In genomic region chr9:108935991-108936390, GRCm38 (mm10) we compare ENCODE assay signal across 9 mouse cellular contexts. TPM values are rescaled to one million over a fixed set of nuclear protein-coding genes. Genes with fewer than 3 reads are reported as not detected.
A peak's percentile ranks its signal among the peaks of the same experiment; 100 is the strongest.
DNase-seq lines count a peak whose midpoint lies in the region; ATAC-seq lines count a peak whose summit lies in the region.
"Had no signal": no experiment of that assay in that cellular context is flagged by ENCODE, and none has a peak within 500 bp of the region (broad histone marks: within the 10 kb centered on the region; RNA-seq: fewer than 3 reads in every experiment).

No protein-coding gene starts in this region.

- H3K27ac ChIP-seq in liver, embryonic 11.5 days (ENCODE audit: low read depth, low read length) = no peak overlapping the region
- no peak overlapping the region for H3K27ac ChIP-seq in forebrain, embryonic 15.5 days (replicated peaks)
- no peak overlapping the region for H3K27ac ChIP-seq in limb, embryonic 15.5 days
- no peak overlapping the region for H3K27ac ChIP-seq in neural tube, embryonic 14.5 days (ENCODE audit: low read depth, low read length)

- H3K9me3 ChIP-seq in liver, embryonic 11.5 days (ENCODE audit: control insufficient read depth, low read length) = no peaks in the 10 kb centered on the region
- no peaks in the 10 kb centered on the region for H3K9me3 ChIP-seq in forebrain, embryonic 15.5 days
- no peaks in the 10 kb centered on the region for H3K9me3 ChIP-seq in limb, embryonic 15.5 days
- no peaks in the 10 kb centered on the region for H3K9me3 ChIP-seq in neural tube, embryonic 14.5 days (ENCODE audit: control insufficient read depth, low read length)

- peaks cover 3% of the 10 kb centered on the region for H3K4me1 ChIP-seq in liver, embryonic 11.5 days (replicated peaks; ENCODE audit: control insufficient read depth, insufficient read depth, low read length)
- peaks cover 9% of the 10 kb centered on the region for H3K4me1 ChIP-seq in forebrain, embryonic 15.5 days
- peaks cover 6% of the 10 kb centered on the region for H3K4me1 ChIP-seq in limb, embryonic 15.5 days
- H3K4me1 ChIP-seq in neural tube, embryonic 14.5 days (ENCODE audit: control insufficient read depth, insufficient read depth, low read length) = peaks cover 4% of the 10 kb centered on the region

- DNase-seq in liver, embryonic 11.5 days (ENCODE audit: low spot score) = no peak
- no peak for DNase-seq in liver
- DNase-seq in left cerebral cortex, postnatal 14 days (ENCODE audit: low spot score in 2 of 2) = no peak
- DNase-seq in cerebellum, postnatal 10 days = no peak
- no peak for DNase-seq in right cerebral cortex, postnatal 36 days (ENCODE audit: low spot score in 2 of 2)

- peak overlapping the region; percentile 39 for H3K4me2 ChIP-seq in liver, embryonic 11.5 days
- peak overlapping the region; percentile 30 for H3K4me2 ChIP-seq in forebrain, embryonic 15.5 days (replicated peaks)
- peak overlapping the region; percentile 27; the same call in 1 of the 2 replicates for H3K4me2 ChIP-seq in limb, embryonic 15.5 days
- no peak overlapping the region for H3K4me2 ChIP-seq in neural tube, embryonic 14.5 days (ENCODE audit: low read depth, low read length)

- no peak for ATAC-seq in liver, embryonic 11.5 days (replicated peaks; ENCODE audit: low FRiP score)
- ATAC-seq in forebrain, embryonic 15.5 days (replicated peaks) = no peak; the same call in 1 of the 2 replicates
- ATAC-seq in limb, embryonic 15.5 days (ENCODE audit: insufficient number of reproducible peaks, low FRiP score, low TSS enrichment, low read depth) = no peak
- peak; percentile 9; the same call in 1 of the 2 replicates for ATAC-seq in neural tube, embryonic 14.5 days (ENCODE audit: low read depth)

- intact Hi-C loops in left cerebral cortex, postnatal 14 days (cut with DNase I) = loop anchor here (5.0 kb wide), 1 partner anchor 51 kb away; the partner anchor contains the start of gene Ucn2

- H3K36me3 ChIP-seq in liver, embryonic 11.5 days (ENCODE audit: control insufficient read depth, insufficient read depth, low read length) = peaks cover 22% of the 10 kb centered on the region
- H3K36me3 ChIP-seq in forebrain, embryonic 15.5 days = peaks cover 27% of the 10 kb centered on the region
- peaks cover 28% of the 10 kb centered on the region for H3K36me3 ChIP-seq in limb, embryonic 15.5 days
- H3K36me3 ChIP-seq in neural tube, embryonic 14.5 days (ENCODE audit: control insufficient read depth, insufficient read depth, low read length) = peaks cover 8% of the 10 kb centered on the region; the same call in 1 of the 2 replicates

- peak overlapping the region; percentile 96 for H3K4me3 ChIP-seq in liver, embryonic 11.5 days (ENCODE audit: low read depth, low read length)
- peak overlapping the region; percentile 96 for H3K4me3 ChIP-seq in forebrain, embryonic 15.5 days
- peak overlapping the region; percentile 70; the same call in 1 of the 2 replicates for H3K4me3 ChIP-seq in limb, embryonic 15.5 days
- no peak overlapping the region; the same call in 1 of the 2 replicates for H3K4me3 ChIP-seq in neural tube, embryonic 14.5 days (ENCODE audit: low read depth, low read length)

- no peaks in the 10 kb centered on the region for H3K27me3 ChIP-seq in liver, embryonic 11.5 days (replicated peaks; ENCODE audit: control insufficient read depth, insufficient read depth, low read length)
- no peaks in the 10 kb centered on the region for H3K27me3 ChIP-seq in forebrain, embryonic 15.5 days
- no peaks in the 10 kb centered on the region for H3K27me3 ChIP-seq in limb, embryonic 15.5 days
- no peaks in the 10 kb centered on the region for H3K27me3 ChIP-seq in neural tube, embryonic 14.5 days (ENCODE audit: control insufficient read depth, insufficient read depth, low read length)

- WGBS in liver, embryonic 11.5 days = 14% methylated on average over 3 of the region's 3 CpGs
- WGBS in forebrain, embryonic 15.5 days = 14% methylated on average over 3 of the region's 3 CpGs
- 14% methylated on average over 3 of the region's 3 CpGs for WGBS in limb, embryonic 15.5 days
- WGBS in neural tube, embryonic 14.5 days = 15% methylated on average over 3 of the region's 3 CpGs

- no peak overlapping the region; the same call in 1 of the 2 replicates for H3K9ac ChIP-seq in liver, embryonic 11.5 days (ENCODE audit: low read depth, low read length)
- 0 out of 2 replicates have a peak overlapping the region, but pooled peaks have one; percentile 82 for H3K9ac ChIP-seq in forebrain, embryonic 15.5 days (replicated peaks)
- H3K9ac ChIP-seq in limb, embryonic 15.5 days = no peak overlapping the region
- no peak overlapping the region for H3K9ac ChIP-seq in neural tube, embryonic 14.5 days (replicated peaks; ENCODE audit: low read depth, low read length)

RNA-seq across cellular contexts. Expression of gene Uqcrc1, which starts 0.4 kb away (rescaled TPM):
- 547 and 583 TPM in 2 replicates for polyA plus RNA-seq in liver, embryonic 11.5 days (2014; fragmentation: Nextera tagmentation; extraction: Ambion mirVana)
- 384 and 386 TPM in 2 replicates for polyA plus RNA-seq in forebrain, embryonic 15.5 days (2015; fragmentation: Nextera tagmentation; extraction: Ambion mirVana)
- polyA plus RNA-seq in limb, embryonic 15.5 days (2015; fragmentation: Nextera tagmentation; extraction: Ambion mirVana) = 427 and 499 TPM in 2 replicates
- 480 and 510 TPM in 2 replicates for polyA plus RNA-seq in neural tube, embryonic 14.5 days (2014; fragmentation: Nextera tagmentation; extraction: Ambion mirVana)
- total RNA-seq in left cerebral cortex, postnatal 14 days (2021) = 100 to 1,000 TPM; 383 to 411 TPM

RNA-seq across cellular contexts. Expression of gene Col7a1, which starts 17.4 kb away (rescaled TPM):
- polyA plus RNA-seq in liver, embryonic 11.5 days (2014; fragmentation: Nextera tagmentation; extraction: Ambion mirVana) = 0.16 and 0.69 TPM in 2 replicates
- polyA plus RNA-seq in forebrain, embryonic 15.5 days (2015; fragmentation: Nextera tagmentation; extraction: Ambion mirVana) = 1.1 and 2.0 TPM in 2 replicates
- polyA plus RNA-seq in limb, embryonic 15.5 days (2015; fragmentation: Nextera tagmentation; extraction: Ambion mirVana) = 19.4 and 24.4 TPM in 2 replicates
- 0.64 and 3.0 TPM in 2 replicates for polyA plus RNA-seq in neural tube, embryonic 14.5 days (2014; fragmentation: Nextera tagmentation; extraction: Ambion mirVana)
- 1 to 10 TPM; 3.6 to 4.2 TPM for total RNA-seq in left cerebral cortex, postnatal 14 days (2021)

RNA-seq across cellular contexts. Expression of gene Tmem89, which starts 21.6 kb away (rescaled TPM):
- not detected in 2 replicates for polyA plus RNA-seq in liver, embryonic 11.5 days (2014; fragmentation: Nextera tagmentation; extraction: Ambion mirVana)
- polyA plus RNA-seq in forebrain, embryonic 15.5 days (2015; fragmentation: Nextera tagmentation; extraction: Ambion mirVana) = not detected in 2 replicates
- 0.31 TPM in 1 of 2 replicates, not detected in the other for polyA plus RNA-seq in limb, embryonic 15.5 days (2015; fragmentation: Nextera tagmentation; extraction: Ambion mirVana)
- not detected in 2 replicates for polyA plus RNA-seq in neural tube, embryonic 14.5 days (2014; fragmentation: Nextera tagmentation; extraction: Ambion mirVana)
- total RNA-seq in left cerebral cortex, postnatal 14 days (2021) = not detected
- total RNA-seq: gastrocnemius, adult 18-20 months had no signal

RNA-seq across cellular contexts. Expression of gene Ucn2, which starts 49.8 kb away (rescaled TPM):
- polyA plus RNA-seq in liver, embryonic 11.5 days (2014; fragmentation: Nextera tagmentation; extraction: Ambion mirVana) = not detected in 2 replicates
- polyA plus RNA-seq in forebrain, embryonic 15.5 days (2015; fragmentation: Nextera tagmentation; extraction: Ambion mirVana) = not detected in 2 replicates
- 0.46 TPM in 1 of 2 replicates, not detected in the other for polyA plus RNA-seq in limb, embryonic 15.5 days (2015; fragmentation: Nextera tagmentation; extraction: Ambion mirVana)
- 0.24 TPM in 1 of 2 replicates, not detected in the other for polyA plus RNA-seq in neural tube, embryonic 14.5 days (2014; fragmentation: Nextera tagmentation; extraction: Ambion mirVana)
- total RNA-seq in left cerebral cortex, postnatal 14 days (2021) = not detected

RNA-seq across cellular contexts. Expression of gene Pfkfb4, which starts 55.6 kb away (rescaled TPM):
- polyA plus RNA-seq in liver, embryonic 11.5 days (2014; fragmentation: Nextera tagmentation; extraction: Ambion mirVana) = 7.4 and 9.1 TPM in 2 replicates
- 27.3 and 28.0 TPM in 2 replicates for polyA plus RNA-seq in forebrain, embryonic 15.5 days (2015; fragmentation: Nextera tagmentation; extraction: Ambion mirVana)
- polyA plus RNA-seq in limb, embryonic 15.5 days (2015; fragmentation: Nextera tagmentation; extraction: Ambion mirVana) = 10.0 and 11.8 TPM in 2 replicates
- 23.2 and 27.9 TPM in 2 replicates for polyA plus RNA-seq in neural tube, embryonic 14.5 days (2014; fragmentation: Nextera tagmentation; extraction: Ambion mirVana)
- total RNA-seq in left cerebral cortex, postnatal 14 days (2021) = 10 to 100 TPM; 15.9 to 16.7 TPM
